Mouse (Mus musculus) gastrocnemius, adult 18-20 months (tissue): ENCODE measurements around the gene Dnajb6. TPM values are rescaled to one million over a fixed set of nuclear protein-coding genes. Genes with fewer than 3 reads are reported as not detected.
"Not testable (repeated sequence)": the region's sequence is repeated elsewhere in the genome, so short reads cannot be mapped to it uniquely, and the experiment has no call there.

Experiments used
- DNase-seq: peaks from one replicate; pipeline ENCODE4 v3.0.0; 2021; ENCODE audit warnings: low spot score
- total RNA-seq, 2 experiments: library from RNA; stranded (reverse); gene quantifications; 2 replicates each; pipeline ENCODE4 v1.2.3; 2021

Gene Dnajb6
- total RNA-seq, 2 experiments from 2014 or later: 76.6 to 88.0 TPM

GRCm38 (mm10) chr5:29752894-29753293, 17.4 kb downstream of the Dnajb6 start:
- no peak for DNase-seq

DNA sequence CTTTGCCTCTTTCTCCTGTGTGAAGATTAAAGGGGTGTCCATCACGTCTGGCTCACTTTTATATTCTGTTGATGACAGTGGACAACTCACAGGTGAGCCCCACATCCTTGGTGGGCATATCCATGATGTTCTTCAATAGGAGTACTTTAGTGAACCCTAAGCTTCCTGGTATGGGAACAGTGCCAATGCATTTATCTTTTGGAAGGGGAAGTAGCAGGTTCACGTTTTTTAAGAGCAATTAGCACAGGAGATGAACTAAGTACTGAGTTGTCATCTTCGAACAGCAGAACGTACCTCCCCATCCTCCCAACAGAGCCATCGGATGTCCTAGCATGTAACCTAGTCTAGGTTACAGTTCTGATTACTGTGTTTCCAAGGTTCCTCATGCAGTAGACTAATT, 23.8 kb downstream of the Dnajb6 start:
- DNase-seq: no peak

- no peak for DNase-seq
These were observed 35.4 kb downstream of the Dnajb6 start for GRCm38 (mm10) chr5:29770935-29771334.

DNA sequence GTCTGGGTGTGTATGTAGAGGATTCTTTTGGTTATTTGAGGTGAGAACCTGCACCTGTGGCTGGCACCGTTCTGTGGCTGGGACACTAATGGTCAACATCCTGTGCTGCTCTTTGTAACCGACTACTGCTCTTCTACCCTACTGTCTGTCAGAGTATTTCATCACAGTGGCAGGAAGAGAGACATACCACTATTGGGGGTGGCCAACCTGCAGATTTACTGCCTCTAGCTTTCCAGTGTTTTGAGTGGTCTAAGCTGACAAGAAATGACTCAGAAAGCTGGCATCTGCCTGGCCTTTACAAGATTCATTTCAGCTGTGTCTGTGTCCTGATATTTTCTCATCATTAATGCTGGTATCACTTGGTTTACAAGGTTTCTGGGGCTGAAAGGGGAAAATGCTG, 36.5 kb downstream of the Dnajb6 start:
- no peak for DNase-seq

GRCm38 (mm10) chr5:29772651-29773330, 37.3 kb downstream of the Dnajb6 start:
- peak; percentile 14 for DNase-seq

DNA sequence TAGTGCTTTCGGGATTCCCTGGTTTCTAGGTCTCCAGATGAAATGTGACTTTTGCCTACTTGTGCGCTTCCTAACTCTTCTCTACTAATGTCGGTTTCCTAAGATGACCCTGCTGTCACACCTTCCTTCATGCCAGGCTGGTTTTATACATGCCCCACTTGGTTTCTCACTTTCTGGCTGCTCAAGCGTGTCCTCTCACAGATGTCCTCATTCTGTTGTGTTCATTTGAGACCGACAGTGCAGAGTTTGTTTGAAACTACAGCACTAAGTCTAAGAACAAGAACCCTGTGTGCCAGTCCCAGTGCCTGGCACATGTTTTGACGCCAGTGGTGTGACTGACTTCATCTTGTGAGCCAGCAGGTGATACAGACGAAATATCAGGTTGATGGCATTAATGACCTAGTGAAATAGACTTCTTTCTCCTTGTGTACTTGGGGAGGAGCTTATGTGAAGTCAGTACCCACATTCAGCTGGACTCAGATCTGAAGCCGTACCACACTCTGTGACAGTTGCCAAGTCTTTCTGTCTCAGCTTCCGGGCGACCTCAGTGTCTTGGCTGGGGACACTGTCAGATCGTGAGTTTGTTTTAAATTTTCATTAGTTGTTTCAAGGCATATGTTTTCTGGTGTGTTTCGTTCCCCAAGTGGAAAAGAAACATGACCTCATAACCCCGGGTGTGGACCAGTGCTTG, 38.1 kb downstream of the Dnajb6 start:
- no peak for DNase-seq

DNA sequence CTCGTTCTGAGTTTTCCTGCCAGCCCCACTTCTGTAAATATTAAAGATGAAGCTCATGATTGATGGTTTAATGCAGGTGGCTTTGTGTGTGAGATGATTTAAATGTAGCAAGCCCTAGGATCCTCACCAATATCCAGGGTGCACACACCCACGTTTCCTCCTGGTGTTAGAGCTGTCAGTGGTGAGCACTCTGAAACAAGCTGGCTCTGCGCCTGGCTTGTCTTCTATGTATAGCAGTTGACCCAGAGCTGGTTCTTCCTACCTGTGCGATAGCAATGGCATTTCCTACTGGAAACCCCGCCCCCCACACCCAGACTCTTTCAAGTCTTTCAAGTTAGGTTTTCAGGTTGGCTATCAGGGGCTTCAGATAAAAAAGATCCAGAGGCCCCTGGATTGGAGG, 39.9 kb downstream of the Dnajb6 start:
- DNase-seq: no peak

GRCm38 (mm10) chr5:29778029-29778428, 42.5 kb downstream of the Dnajb6 start:
- DNase-seq: no peak

- DNase-seq: not testable (repeated sequence)
These were observed 44.2 kb downstream of the Dnajb6 start for GRCm38 (mm10) chr5:29779733-29780132.

DNA sequence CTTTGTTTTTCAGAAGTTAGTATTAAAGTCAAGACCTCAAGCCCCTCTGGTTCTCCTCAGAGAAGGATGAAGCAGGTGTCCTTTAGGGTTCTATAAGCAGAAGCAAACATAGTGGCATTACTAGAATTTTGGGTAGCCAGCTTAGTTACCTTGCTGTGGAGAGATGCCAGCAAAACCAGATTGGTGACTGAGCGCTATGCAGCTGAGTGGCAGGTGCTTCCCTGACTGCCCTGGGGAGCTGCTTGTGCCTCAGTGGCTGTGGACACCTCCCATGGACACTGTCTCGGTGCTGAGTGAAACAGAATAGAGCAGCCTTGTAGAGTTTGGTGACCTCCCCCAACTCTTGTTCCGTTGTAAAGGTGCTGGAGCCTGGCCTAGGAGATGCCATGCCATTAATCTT, 46.8 kb downstream of the Dnajb6 start:
- no peak for DNase-seq

GRCm38 (mm10) chr5:29784906-29785305, 49.4 kb downstream of the Dnajb6 start:
- DNase-seq: not testable (repeated sequence)

- DNase-seq: not testable (repeated sequence)
These were observed 50.5 kb downstream of the Dnajb6 start for GRCm38 (mm10) chr5:29785953-29786352.

- not testable (repeated sequence) for DNase-seq
These were observed 59.4 kb downstream of the Dnajb6 start for GRCm38 (mm10) chr5:29794933-29795332.

DNA sequence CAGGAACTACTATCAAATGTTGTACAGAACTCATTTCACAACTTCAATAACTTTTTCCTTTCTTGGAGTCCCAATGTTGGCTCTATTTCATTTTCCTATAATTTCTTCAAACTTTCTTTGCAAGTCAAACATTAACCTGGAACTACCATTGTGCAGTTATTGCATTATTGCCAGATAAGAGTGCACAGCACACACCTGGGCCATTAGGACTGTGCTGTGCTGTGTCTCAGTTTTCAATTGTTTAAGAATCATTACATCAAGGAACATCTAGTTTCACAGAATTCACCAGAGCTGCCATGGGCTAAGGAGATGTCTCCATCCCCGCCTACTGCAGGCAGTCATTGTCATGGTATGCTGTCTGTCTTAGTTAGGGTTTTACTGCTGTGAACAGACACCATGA, 73.5 kb downstream of the Dnajb6 start:
- DNase-seq: no peak

- DNase-seq: not testable (repeated sequence)
These were observed 76.0 kb downstream of the Dnajb6 start for GRCm38 (mm10) chr5:29811377-29811921.

GRCm38 (mm10) chr5:29816523-29817242, 81.2 kb downstream of the Dnajb6 start:
- DNase-seq: no peak

DNA sequence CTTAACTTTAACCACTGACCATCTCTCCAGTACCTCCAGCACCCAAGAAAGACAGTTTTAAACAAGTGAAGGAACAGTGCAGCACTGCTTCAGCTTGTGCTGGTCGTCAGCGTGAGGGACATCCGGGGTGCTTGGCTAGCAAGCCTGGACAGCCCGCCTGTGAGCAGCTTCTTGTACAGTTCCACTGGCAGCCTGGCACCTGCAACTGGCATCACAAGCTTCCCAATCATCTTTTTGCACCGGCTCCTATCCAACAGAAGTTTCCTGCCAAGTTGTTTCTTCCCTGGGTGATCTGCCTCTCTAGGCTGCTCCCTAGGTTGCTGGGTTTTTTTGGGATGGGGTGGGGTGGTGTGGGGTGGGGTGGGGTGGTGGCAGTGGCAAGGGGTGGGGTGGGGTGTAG, 81.9 kb downstream of the Dnajb6 start:
- peak; percentile 37 for DNase-seq

DNA sequence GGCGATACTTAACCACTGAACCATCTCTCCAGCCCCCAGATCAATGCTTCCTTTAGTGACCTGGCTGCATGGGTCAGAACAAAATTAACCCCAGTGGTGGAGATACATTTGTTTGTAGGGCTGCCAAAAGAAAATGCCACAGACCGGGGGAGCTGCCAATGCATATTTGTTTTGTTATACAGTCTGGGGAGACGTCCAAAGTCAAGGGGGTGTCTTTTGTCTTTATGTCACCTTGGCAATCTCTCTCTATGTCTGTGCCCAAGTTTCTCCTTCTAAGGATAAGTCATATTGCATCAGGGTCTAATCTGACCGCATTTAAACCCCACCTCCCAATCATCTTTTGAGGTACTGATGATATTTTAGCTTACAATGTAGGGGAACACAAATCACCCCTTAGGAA, 82.8 kb downstream of the Dnajb6 start:
- no peak for DNase-seq

GRCm38 (mm10) chr5:29824796-29825195, 89.3 kb downstream of the Dnajb6 start:
- DNase-seq: peak; percentile 46

GRCm38 (mm10) chr5:29826780-29827179, 91.3 kb downstream of the Dnajb6 start:
- peak; percentile 21 for DNase-seq

DNA sequence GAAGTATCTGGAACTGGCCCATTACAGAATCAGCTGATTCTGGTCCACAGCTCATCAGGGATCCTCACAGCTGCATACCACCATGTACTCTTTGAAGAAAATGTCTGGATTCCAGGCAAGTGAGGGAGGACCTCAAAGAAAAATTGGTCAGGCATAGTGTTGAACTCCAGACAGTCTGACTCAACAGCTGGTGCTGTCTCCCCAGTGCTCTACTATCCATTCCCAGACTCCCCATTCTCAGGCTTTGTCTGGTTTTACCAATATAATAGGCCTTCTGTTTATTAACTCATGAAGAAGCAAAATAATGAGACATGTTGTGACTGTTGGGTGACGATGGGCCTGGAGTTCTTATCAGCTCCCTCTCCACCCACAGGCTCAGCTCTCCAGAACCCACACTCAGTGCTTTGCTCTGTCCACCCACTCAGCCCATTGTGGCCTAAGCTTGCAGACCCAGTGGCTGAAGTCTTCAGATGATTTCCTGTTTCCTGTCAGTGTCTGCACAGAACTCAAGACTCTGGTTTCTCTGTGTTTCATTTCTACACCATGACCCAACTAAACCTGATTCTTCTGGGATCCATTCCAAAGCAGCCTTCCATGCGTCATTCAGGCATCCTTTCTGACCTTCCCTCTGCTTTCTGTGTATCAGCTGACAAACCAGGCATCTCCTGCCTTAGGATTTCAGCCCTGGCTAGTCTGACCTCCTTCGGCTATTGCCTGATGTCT, 107.1 kb downstream of the Dnajb6 start:
- DNase-seq: peak; percentile 79
